Mouse (Mus musculus) lung, postnatal 14 days (tissue): ENCODE data around the gene Vmn2r24.
"Not testable (repeated sequence)": the region's sequence is repeated elsewhere in the genome, so short reads cannot be mapped to it uniquely, and the experiment has no call there.

Experiments
- DNase-seq: peaks from one replicate; pipeline ENCODE4 v3.0.0; 2021

The Vmn2r24 gene

DNA sequence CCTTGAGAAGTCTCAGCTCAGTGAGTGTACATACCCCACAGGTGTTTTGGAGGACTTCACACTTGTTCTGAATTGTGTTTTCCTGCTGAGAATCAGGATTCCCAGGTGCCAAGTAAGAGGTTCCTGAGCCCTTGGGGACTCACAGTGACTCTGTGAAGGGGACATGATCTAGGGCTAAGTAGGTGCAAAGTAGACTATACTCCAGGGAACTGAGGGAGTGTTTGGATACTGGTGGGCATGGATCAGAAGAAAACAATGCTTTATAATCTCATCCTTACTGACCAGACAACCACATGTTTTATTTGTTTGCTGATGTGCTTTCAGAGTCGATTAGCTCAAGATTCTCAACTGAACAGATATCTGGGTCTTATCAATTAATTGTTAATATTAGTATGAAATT is at the start of gene Vmn2r24:
Gene Vmn2r24, plus strand, starts transcription at position 301 of the 400 bp plus-strand sequence.
- no peak for DNase-seq

DNA sequence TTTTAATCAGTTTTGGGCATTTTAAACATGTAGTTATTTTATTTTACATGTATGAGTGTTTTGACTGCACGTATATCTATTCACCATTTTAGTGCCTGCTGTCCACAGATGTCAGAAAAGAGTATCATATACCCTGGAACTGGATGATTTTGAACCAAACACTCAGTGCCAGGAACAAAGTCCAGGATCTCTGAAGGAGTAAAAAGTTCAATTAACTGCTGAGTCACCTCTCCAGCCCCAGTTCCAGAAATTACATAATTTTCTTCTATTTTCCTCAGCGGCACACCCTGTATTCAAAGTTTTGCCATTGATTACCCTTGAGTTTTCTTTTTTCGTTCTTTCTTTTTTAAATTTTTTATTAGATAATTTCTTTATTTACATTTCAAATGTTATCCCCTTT is 8.6 kb upstream of the Vmn2r24 start:
- no peak for DNase-seq

DNA sequence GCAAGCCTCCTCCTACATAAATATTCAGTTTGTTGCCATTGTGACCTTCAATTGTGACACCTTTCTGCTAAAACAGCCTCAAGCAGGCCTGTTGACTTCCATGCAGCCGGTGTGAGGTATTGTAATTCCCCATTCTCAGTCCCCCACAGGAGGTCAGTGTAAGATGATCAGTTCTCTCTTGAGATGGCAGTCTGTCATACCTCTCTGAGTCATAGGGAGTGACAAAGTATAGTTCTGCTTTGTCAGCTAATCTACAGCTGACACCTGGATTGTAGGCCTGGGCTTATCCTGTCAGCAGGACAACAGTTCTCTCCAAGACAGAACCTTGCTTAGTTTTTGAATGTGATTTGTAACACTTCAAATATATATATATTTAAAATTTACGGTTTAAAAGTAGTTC is 6.2 kb downstream of the Vmn2r24 start:
- DNase-seq = no peak

DNA sequence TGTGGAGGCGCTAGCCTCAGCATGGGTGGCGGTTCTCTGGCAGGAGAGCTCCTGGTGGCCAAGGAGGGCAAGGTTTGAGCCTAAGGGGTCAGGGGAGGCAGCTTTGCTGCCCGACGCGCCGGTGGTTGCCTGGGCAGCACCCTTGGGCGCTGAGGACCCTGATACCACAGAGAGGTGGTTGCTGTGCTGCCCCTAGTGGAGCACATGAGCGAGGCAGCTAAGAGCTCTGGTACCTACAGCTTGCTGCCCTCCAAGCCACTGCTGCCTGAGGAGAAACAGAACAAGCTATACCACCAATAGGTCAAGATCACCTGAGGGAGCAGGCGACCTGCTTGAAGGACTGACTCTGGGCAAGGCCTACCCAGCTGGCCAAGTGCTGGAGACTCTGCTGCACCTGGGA is 15.1 kb downstream of the Vmn2r24 start:
- DNase-seq = no peak

DNA sequence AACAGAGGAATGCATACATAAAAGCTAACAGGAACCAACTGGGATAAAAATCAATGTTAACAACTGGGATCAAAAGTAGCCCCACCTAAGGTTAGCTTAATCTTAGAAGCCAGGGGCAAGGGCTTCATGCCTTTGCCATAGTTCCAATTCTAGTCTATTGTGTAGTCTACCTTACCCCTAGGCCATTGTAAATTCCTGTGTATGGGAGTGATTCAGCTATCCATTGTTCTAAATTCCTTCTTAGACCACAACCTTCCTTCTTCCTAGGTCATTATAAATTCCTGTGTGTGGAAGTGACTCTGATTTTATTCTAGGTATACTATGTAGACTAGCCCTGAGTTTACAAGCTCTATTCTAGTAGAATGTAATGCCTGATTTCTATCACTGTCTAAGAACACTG is 31.6 kb downstream of the Vmn2r24 start:
- not testable (repeated sequence) for DNase-seq

DNA sequence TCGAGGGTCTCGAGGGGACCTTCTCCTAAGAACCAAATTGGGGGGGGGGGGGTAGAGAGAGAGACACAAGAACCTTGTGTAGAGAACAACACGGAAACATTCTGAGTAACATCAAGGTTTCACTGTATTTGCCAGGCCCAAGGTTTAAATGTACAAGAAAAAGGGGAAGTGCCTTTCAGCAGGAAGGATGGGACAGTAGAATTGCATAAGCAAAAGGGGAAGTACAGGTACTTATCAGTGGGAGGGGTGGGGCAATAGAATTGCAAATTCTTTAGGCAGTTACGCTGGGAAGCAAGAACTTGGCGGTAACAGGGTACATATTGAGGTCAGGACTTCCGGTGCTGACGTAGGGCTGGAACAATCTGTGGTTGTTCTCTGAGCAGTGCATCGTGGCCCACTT is 41.3 kb downstream of the Vmn2r24 start:
- DNase-seq = no peak

DNA sequence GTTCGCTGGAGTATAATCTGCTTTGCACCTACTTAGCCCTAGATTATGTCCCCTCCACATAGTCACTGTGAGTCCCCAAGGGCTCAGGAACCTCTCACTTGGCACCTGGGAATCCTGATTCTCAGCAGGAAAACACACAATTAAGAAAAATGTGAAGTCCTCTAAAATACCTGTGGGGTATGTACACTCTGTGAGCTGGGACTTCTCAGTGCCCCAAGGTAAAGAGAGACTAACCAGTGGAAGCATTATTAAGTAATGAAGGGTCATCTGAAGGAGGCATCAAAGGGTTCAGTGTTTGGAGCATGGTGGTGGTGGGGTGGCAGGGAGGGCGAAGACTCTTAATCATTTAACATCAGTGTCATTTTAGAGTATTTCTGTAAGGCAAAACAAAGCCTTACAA is 74.7 kb downstream of the Vmn2r24 start, which contains the start of gene Vmn2r25:
Gene Vmn2r25, minus strand, starts transcription at position 101 of the 400 bp plus-strand sequence.
- not testable (repeated sequence) for DNase-seq
